Mouse (Mus musculus) kidney, embryonic 15.5 days (tissue): ENCODE data around the gene Patj. TPM values are rescaled to one million over a fixed set of nuclear protein-coding genes. Genes with fewer than 3 reads are reported as not detected.
"Not testable (repeated sequence)": the region's sequence is repeated elsewhere in the genome, so short reads cannot be mapped to it uniquely, and the experiment has no call there.

ENCODE experiments used
- ATAC-seq: fragments of 200-750 bp; cut with Nextera tagmentation; replicated peaks from 2 replicates; pipeline ENCODE4 v1.8.0; 2017; ENCODE audit warnings: moderate TSS enrichment; ENCODE audit not compliant: low FRiP score
- H3K27ac ChIP-seq: fragments of 300-500 bp; sonication (generic); 2 replicates; pipeline ENCODE4 v1.5.1; 2015; ENCODE audit warnings: mild to moderate bottlenecking, inconsistent platforms
- H3K27me3 ChIP-seq: fragments of 300-500 bp; sonication (generic); 2 replicates; pipeline ENCODE4 v1.6.1; 2015; ENCODE audit warnings: inconsistent platforms
- H3K36me3 ChIP-seq: fragments of 300-500 bp; sonication (generic); 2 replicates; pipeline ENCODE4 v1.6.1; 2015; ENCODE audit warnings: inconsistent platforms
- H3K4me1 ChIP-seq: fragments of 300-500 bp; sonication (generic); 2 replicates; pipeline ENCODE4 v1.6.1; 2015; ENCODE audit warnings: inconsistent platforms
- H3K4me2 ChIP-seq: fragments of 300-500 bp; sonication (generic); 2 replicates; pipeline ENCODE4 v1.6.1; 2015; ENCODE audit warnings: moderate library complexity, mild to moderate bottlenecking, inconsistent platforms
- H3K4me3 ChIP-seq: fragments of 300-500 bp; sonication (generic); replicated peaks from 2 replicates; pipeline ENCODE4 v1.5.1; 2015; ENCODE audit warnings: mild to moderate bottlenecking, inconsistent platforms
- H3K9ac ChIP-seq: fragments of 300-500 bp; sonication (generic); 2 replicates; pipeline ENCODE4 v1.6.1; 2015; ENCODE audit warnings: mild to moderate bottlenecking, inconsistent platforms
- H3K9me3 ChIP-seq: fragments of 300-500 bp; sonication (generic); replicated peaks from 2 replicates; pipeline ENCODE4 v1.6.1; 2016; ENCODE audit warnings: inconsistent platforms
- WGBS: fragments of 180-500 bp; shearing (Covaris S2); methylation state at CpG from one replicate; pipeline ENCODE4 v1.1.7; 2015; ENCODE audit warnings: mixed read lengths; 5-methylcytosine and 5-hydroxymethylcytosine counted together
- polyA plus RNA-seq: library from polyadenylated mRNA; unstranded; fragments of >200 nt; fragmentation: Nextera tagmentation; extraction: Ambion mirVana; gene quantifications from 2 replicates; pipeline ENCODE4 v1.2.1, GENCODE M21; 2015

The Patj gene
- polyA plus RNA-seq, 1 experiment from 2014 or later, result 26.6 TPM

DNA sequence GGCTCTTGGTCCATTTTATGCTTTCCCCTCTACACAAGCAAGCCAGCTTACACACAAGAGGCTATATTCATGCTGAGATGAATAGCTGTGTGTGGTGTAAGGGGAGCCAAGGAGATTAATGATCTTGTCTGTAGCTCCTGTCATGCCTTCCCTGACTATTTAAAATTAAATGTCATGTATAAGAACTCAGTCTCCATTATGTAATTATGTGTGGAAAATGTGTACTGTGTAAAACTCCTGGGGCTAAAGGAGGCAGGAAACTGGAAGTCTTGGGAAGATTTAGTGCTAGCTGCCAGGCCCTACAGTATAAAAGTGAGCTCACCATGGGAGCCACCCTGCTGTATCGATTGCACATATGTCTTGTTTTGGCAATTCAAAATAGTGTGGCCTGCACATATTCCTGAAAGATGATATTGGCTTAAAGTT is 203.0 kb downstream of the Patj start:
- Histone ChIP-seq H3K9ac (no peak overlapping the region), H3K4me2 (no peak overlapping the region), H3K9me3 (no peaks in the 10 kb centered on the region), H3K4me3 (no peak overlapping the region), H3K27ac (no peak overlapping the region), H3K4me1 (no peaks in the 10 kb centered on the region), H3K27me3 (no peaks in the 10 kb centered on the region), H3K36me3 (no peaks in the 10 kb centered on the region)
- WGBS, result 32% methylated on average over 1 of the region's 1 CpGs
- ATAC-seq, result no peak

DNA sequence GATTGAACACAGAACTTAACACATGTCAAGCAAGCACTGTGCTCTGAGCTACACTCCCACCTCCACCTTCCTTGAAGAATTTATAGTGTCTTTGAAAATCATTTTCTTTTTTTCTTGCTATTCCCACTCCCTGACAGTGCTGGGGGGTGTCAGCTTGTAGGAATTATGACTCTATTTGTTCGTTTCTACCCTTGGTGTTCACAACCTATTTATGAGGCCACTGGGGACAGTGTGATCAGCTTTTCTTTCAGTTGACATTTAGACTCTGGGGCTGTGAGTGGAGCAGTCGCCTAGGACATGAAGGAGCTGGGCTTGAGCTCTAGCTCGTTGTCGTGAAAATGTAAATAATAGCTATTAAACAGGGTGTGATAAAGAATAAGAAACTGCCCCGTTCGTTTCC is 203.8 kb downstream of the Patj start:
- Histone ChIP-seq H3K9me3 (no peaks in the 10 kb centered on the region), H3K9ac (no peak overlapping the region), H3K27ac (no peak overlapping the region), H3K36me3 (no peaks in the 10 kb centered on the region), H3K4me2 (no peak overlapping the region), H3K4me3 (no peak overlapping the region), H3K27me3 (no peaks in the 10 kb centered on the region), H3K4me1 (no peaks in the 10 kb centered on the region)
- ATAC-seq, result no peak
- 39% methylated on average over 6 of the region's 6 CpGs for WGBS

DNA sequence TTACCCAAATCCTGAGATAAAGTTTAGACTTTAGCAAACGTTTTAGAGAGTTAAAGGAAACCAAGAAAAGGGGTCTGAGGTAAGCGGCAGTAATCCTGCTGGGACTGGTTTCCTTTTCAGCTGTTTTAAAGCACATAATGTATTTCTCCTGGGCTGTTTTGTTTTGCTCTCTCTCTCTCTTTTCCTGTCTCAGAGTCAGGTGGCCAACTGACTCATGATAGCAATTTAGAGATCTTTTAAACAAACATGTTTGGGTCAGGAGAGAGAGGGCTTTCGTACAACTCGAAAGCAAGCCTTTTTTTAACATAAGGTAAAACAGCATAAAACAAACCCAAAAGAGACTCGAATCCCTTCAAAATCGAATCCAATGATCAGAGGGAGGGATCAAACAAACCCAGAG is 207.5 kb downstream of the Patj start:
- no peak overlapping the region for H3K4me2 ChIP-seq
- H3K27ac ChIP-seq, result no peak overlapping the region
- H3K4me1 ChIP-seq, result no peaks in the 10 kb centered on the region
- H3K9ac ChIP-seq, result no peak overlapping the region
- no peak overlapping the region for H3K4me3 ChIP-seq
- ATAC-seq, result no peak
- WGBS, result 55% methylated on average over 6 of the region's 6 CpGs
- no peaks in the 10 kb centered on the region for H3K9me3 ChIP-seq
- H3K36me3 ChIP-seq, result no peaks in the 10 kb centered on the region
- no peaks in the 10 kb centered on the region for H3K27me3 ChIP-seq

DNA sequence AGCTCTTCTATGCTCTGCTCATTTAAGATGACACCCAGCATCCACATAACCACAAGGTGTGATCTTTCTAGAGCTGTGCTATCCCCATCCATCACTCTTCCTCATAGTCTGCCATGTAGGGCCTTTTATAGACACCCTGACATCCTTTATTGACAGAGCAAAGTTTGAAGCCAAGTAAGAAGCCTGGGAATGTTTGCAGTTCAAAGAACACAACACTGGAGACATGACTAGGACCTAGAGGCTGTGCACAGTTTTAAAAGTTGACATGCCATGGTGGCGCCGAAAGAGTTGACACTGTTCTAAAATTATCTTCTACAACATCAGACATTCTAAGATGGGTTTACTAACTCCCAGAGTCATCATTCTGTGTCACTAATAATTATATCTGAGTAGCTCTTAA is 214.9 kb downstream of the Patj start:
- H3K9ac ChIP-seq, result no peak overlapping the region
- no peaks in the 10 kb centered on the region for H3K36me3 ChIP-seq
- 85% methylated on average over 2 of the region's 2 CpGs for WGBS
- no peak overlapping the region for H3K4me2 ChIP-seq
- no peak for ATAC-seq
- H3K9me3 ChIP-seq, result no peaks in the 10 kb centered on the region
- H3K27ac ChIP-seq, result no peak overlapping the region
- no peak overlapping the region for H3K4me3 ChIP-seq
- H3K27me3 ChIP-seq, result no peaks in the 10 kb centered on the region
- H3K4me1 ChIP-seq, result no peaks in the 10 kb centered on the region

DNA sequence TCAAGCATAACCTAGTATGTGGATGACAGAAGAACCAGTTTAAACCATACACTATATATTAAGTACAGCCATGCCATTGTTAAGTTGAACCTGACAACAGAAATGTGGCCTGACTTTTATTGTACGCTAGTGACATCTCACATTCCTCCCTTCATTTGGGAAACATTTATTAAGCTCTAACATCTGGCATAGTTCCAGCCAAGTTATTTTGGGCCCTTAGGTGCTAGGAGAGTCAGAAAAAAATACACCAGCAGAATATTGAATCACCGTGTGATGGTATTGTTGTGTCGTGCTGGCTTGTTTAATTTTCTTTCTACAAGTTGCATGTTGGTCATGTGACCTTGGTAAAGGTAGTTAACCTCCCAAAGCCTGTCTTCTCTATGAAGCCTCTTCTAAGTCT is 218.8 kb downstream of the Patj start:
- no peaks in the 10 kb centered on the region for H3K9me3 ChIP-seq
- no peaks in the 10 kb centered on the region for H3K27me3 ChIP-seq
- ATAC-seq, result no peak
- no peak overlapping the region for H3K27ac ChIP-seq
- no peak overlapping the region for H3K4me2 ChIP-seq
- no peaks in the 10 kb centered on the region for H3K36me3 ChIP-seq
- 75% methylated on average over 3 of the region's 3 CpGs for whole genome bisulfite sequencing
- H3K4me3 ChIP-seq, result no peak overlapping the region
- H3K4me1 ChIP-seq, result no peaks in the 10 kb centered on the region
- no peak overlapping the region for H3K9ac ChIP-seq

DNA sequence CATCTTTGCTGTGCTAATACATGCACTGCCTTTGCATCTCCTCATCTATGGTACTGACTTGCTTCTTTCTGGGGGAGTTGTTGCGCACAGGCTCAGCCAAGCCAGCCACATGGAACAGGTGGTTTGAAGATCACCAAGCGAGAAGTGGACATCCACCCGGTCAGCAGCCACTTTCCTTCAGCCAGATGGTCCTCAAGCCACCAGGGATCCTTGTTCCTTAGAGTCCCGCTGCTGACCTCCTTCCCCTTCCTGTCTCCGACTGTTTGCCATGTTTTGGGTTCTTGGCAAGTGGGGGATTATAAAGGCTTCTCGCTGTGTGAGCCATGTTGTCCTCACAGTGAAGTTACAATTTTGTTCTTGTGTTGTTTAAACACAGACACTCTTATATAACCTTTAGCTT is 223.6 kb downstream of the Patj start:
- Histone ChIP-seq H3K9me3 (no peaks in the 10 kb centered on the region), H3K27ac (no peak overlapping the region), H3K4me1 (no peaks in the 10 kb centered on the region), H3K36me3 (no peaks in the 10 kb centered on the region), H3K4me3 (no peak overlapping the region), H3K9ac (no peak overlapping the region), H3K27me3 (no peaks in the 10 kb centered on the region), H3K4me2 (no peak overlapping the region)
- 81% methylated on average over 6 of the region's 6 CpGs for WGBS
- ATAC-seq, result no peak

DNA sequence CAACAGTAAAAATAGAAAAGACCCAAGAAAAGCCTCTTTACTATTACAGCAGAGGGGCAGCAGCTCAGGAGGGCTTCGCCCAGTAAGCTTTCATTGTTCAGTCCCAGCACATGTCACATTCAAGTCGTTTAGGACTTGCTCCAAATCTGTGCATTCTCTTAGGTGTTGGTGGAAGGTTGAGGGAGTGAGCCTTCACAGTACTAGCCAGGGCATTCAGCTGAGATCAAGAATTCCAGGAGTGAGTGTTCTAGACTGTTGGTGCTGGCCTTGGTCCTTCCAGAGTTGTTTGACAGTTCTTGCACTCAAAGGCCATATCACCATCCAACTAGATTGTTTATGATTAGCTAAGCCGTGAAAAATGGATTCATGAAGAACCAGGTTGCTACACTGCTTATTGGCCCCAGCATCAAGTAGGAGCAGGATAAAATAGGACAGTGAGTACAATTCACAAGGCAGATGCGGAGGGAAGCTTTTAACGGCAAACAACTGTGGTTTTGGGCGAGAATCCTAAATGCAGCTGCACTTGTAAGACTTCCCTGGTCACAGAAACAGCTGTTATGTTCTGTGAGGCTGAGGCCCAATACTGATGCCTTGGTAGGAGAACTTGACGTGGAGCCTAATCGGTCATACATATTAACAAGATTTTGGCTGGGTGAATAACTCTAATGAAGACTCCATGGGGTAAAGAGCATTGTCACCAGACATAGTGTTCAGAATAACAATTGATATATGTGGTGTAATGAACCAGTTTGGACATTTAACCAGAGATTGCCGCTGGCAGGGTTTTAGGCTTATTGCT is 225.6 kb downstream of the Patj start:
- ATAC-seq, result no peak
- Histone ChIP-seq H3K4me3 (no peak overlapping the region), H3K9ac (no peak overlapping the region), H3K4me2 (no peak overlapping the region), H3K27ac (no peak overlapping the region), H3K9me3 (no peaks in the 10 kb centered on the region), H3K4me1 (no peaks in the 10 kb centered on the region), H3K36me3 (no peaks in the 10 kb centered on the region), H3K27me3 (no peaks in the 10 kb centered on the region)
- 89% methylated on average over 9 of the region's 9 CpGs for WGBS

DNA sequence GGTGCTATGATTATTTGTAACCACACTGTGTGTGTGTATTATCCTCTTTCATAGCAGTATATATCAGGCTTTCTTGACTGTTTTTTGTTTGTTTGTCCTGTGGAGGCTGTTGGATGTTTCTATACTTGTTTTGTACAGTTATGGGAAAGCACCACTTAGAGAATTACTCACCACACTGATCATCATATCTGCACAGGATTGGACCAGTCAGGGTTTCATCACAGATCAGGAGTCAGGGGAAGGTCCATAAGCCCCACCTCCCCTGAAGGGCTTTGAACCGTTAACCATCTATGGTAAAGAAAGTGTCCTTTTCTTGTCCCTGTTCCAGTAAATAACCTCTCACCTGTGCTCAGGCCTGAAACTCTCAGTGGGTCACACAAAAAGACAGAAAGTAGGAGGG is 226.6 kb downstream of the Patj start:
- no peaks in the 10 kb centered on the region for H3K36me3 ChIP-seq
- no peak overlapping the region for H3K9ac ChIP-seq
- H3K9me3 ChIP-seq, result no peaks in the 10 kb centered on the region
- no peaks in the 10 kb centered on the region for H3K27me3 ChIP-seq
- 51% methylated on average over 1 of the region's 1 CpGs for WGBS
- no peak for ATAC-seq
- H3K4me1 ChIP-seq, result no peaks in the 10 kb centered on the region
- H3K4me2 ChIP-seq, result no peak overlapping the region
- no peak overlapping the region for H3K27ac ChIP-seq
- H3K4me3 ChIP-seq, result no peak overlapping the region

DNA sequence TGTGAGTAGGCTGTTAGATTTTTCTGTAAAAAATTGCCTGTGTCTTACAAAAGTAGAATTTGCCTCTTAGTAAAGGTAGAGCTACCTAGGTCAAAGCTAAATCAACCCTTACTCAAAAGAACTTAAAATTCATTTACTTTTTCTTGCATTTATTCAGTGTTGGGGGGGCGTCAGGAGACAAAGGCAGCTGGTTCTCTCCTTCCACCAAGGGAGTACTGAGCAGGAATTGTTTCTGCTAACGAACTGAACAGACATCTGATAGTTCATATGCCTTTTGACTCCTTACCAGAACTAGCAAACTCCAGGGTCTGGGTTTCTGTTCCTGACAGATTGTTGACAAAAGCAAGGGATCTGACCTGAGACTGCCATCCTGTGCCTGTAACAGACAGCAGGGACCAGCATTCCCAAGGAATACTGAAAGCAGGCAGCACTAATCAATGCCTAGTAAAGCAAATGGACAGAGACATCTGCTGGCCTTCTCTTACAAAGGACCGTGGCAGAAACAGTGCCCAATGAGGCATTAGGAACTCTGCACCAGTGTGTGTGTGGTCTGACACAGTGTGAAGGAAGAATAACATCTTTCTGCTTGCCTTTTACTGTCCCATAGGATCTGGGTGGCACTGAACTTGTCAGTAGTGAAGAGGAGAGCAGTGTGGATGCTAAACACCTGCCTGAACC is 227.6 kb downstream of the Patj start:
- WGBS, result 35% methylated on average over 3 of the region's 3 CpGs

DNA sequence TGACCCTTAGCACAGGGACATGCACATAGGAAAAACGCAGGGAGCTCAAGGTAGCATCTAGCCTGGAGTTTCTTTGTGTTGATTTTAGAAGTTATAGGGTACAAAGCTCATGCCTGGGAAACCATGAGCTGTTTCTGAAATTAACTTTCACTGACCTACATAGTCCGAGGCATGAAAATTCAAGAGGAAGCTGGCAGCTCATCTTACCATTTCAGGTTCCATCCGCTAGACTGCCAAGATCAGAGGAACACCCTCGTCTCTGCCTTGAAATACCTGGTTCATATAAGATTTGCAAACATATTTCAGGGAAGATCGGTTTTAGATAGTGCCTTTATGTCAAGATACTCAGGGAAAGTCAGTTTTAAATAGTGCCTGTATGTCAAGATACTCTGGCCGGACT is 232.7 kb downstream of the Patj start:
- Histone ChIP-seq H3K36me3 (no peaks in the 10 kb centered on the region), H3K9me3 (no peaks in the 10 kb centered on the region), H3K4me1 (no peaks in the 10 kb centered on the region), H3K4me3 (no peak overlapping the region), H3K9ac (no peak overlapping the region), H3K4me2 (no peak overlapping the region), H3K27ac (no peak overlapping the region), H3K27me3 (no peaks in the 10 kb centered on the region)
- no peak for ATAC-seq
- 85% methylated on average over 6 of the region's 6 CpGs for WGBS

More for the DNA sequence above, 227.6 kb downstream of the Patj start:
- H3K27ac ChIP-seq, result no peak overlapping the region
- H3K4me2 ChIP-seq, result no peak overlapping the region
- H3K4me3 ChIP-seq, result no peak overlapping the region
- H3K9me3 ChIP-seq, result no peaks in the 10 kb centered on the region
- H3K4me1 ChIP-seq, result no peaks in the 10 kb centered on the region
- no peaks in the 10 kb centered on the region for H3K36me3 ChIP-seq
- peak; percentile 15; the same call in 1 of the 2 replicates for ATAC-seq
- H3K27me3 ChIP-seq, result no peaks in the 10 kb centered on the region
- no peak overlapping the region for H3K9ac ChIP-seq

DNA sequence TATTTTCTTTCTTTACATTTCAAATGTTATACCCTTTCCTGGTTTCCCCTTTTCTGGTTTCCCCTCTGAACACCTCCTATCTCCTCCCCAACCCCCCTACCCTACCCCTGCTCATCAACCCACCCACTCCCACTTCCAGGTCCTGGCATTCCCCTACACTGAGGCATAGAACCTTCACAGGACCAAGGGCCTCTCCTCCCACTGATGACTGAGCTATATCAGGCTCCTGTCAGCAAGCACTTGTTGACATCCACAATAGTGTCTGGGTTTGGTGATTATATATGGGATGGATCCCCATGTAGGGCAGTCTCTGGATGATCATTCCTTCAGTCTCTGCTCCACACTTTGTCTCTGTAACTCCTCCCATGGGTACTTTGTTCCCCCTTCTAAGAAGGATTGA is 233.6 kb downstream of the Patj start:
- not testable (repeated sequence) for H3K9me3 ChIP-seq, H3K27ac ChIP-seq, H3K4me3 ChIP-seq, H3K9ac ChIP-seq, H3K4me2 ChIP-seq, ATAC-seq, H3K36me3 ChIP-seq, H3K27me3 ChIP-seq, H3K4me1 ChIP-seq

DNA sequence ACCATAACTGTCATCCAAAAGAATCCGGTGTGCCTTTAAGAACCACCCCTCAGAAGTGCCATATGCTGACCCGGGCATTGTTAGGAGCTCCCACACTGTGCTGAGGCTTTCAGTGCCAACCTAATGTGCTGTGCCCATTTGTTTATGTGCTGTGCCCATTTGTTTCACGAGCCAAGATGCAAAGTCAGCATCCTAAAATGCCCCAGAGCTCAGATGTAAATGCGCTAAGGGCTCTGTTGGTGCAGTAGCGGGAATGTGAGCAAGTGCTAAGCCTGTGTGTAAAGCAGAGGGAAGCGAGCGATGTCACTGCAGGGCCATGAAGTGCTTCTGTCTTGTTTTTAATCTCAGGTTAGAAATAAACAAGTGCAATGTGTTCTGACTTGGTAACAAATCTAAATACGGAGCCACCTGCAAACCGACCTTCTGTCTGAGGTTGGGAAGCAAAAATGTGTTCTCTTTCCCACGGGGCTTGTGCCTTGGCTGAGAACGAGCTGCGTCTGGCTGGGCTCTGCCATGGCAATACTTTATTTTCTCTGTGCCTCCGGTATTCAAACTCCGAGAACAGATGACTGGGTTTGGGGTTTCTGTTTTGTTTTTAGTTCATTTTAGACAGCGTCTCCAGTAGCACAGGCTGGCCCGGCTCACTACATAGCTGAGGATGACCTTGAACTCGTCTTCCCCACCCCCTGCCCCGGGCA is 239.7 kb downstream of the Patj start:
- Histone ChIP-seq H3K4me2 (no peak overlapping the region), H3K27ac (no peak overlapping the region), H3K9ac (no peak overlapping the region), H3K4me1 (no peaks in the 10 kb centered on the region), H3K9me3 (no peaks in the 10 kb centered on the region), H3K4me3 (no peak overlapping the region), H3K27me3 (no peaks in the 10 kb centered on the region), H3K36me3 (no peaks in the 10 kb centered on the region)
- ATAC-seq, result no peak
- 89% methylated on average over 18 of the region's 18 CpGs for WGBS
